Mouse (Mus musculus) urinary bladder, postnatal 14 days (tissue): ENCODE measurements around the gene Cers5.
"Not testable (repeated sequence)": the region's sequence is repeated elsewhere in the genome, so short reads cannot be mapped to it uniquely, and the experiment has no call there.

Experiments used
- DNase-seq: peaks from one replicate; pipeline ENCODE4 v3.0.0; 2021; ENCODE audit warnings: low spot score

Gene Cers5

GRCm38 (mm10) chr15:99772881-99772924 is at the start of gene Cers5:
TSS of gene Cers5 (minus strand) at chr15:99772885.
- DNase-seq: not testable (repeated sequence)

- peak; percentile 75 for DNase-seq
These were observed 47.1 kb upstream of the Cers5 start for GRCm38 (mm10) chr15:99819621-99820279.

- DNase-seq: no peak
These were observed 46.4 kb upstream of the Cers5 start for GRCm38 (mm10) chr15:99819109-99819440.

- DNase-seq: peak; percentile 47
These were observed 45.8 kb upstream of the Cers5 start for GRCm38 (mm10) chr15:99818321-99819108.

GRCm38 (mm10) chr15:99817343-99818235 is 44.9 kb upstream of the Cers5 start:
- peak; percentile 53 for DNase-seq

- no peak for DNase-seq
These were observed 43.3 kb upstream of the Cers5 start for GRCm38 (mm10) chr15:99815999-99816398.

- peak; percentile 52 for DNase-seq
These were observed 42.0 kb upstream of the Cers5 start for GRCm38 (mm10) chr15:99814554-99815260.

GRCm38 (mm10) chr15:99813639-99814038 is 41.0 kb upstream of the Cers5 start:
- no peak for DNase-seq

GRCm38 (mm10) chr15:99812097-99812496 is 39.4 kb upstream of the Cers5 start:
- DNase-seq: no peak

- DNase-seq: no peak
These were observed 35.4 kb upstream of the Cers5 start for GRCm38 (mm10) chr15:99807776-99808735.

- no peak for DNase-seq
These were observed 33.5 kb upstream of the Cers5 start for GRCm38 (mm10) chr15:99806171-99806570.

GRCm38 (mm10) chr15:99805673-99806072 is 33.0 kb upstream of the Cers5 start:
- DNase-seq: no peak

GRCm38 (mm10) chr15:99803186-99803644 is 30.5 kb upstream of the Cers5 start:
- peak; percentile 44 for DNase-seq

- DNase-seq: no peak
These were observed 29.3 kb upstream of the Cers5 start for GRCm38 (mm10) chr15:99801885-99802572.

GRCm38 (mm10) chr15:99799706-99800105 is 27.0 kb upstream of the Cers5 start:
- no peak for DNase-seq

GRCm38 (mm10) chr15:99797898-99798297 is 25.2 kb upstream of the Cers5 start:
- DNase-seq: peak; percentile 62

GRCm38 (mm10) chr15:99796735-99797134 is 24.1 kb upstream of the Cers5 start:
- no peak for DNase-seq

GRCm38 (mm10) chr15:99796066-99796465 is 23.4 kb upstream of the Cers5 start:
- DNase-seq: no peak

- no peak for DNase-seq
These were observed 19.6 kb upstream of the Cers5 start for GRCm38 (mm10) chr15:99792221-99792815.

GRCm38 (mm10) chr15:99791003-99791402 is 18.3 kb upstream of the Cers5 start:
- no peak for DNase-seq
